Mouse (Mus musculus) limb, embryonic 11.5 days (tissue): ENCODE data around the gene Olfr767. TPM values are rescaled to one million over a fixed set of nuclear protein-coding genes. Genes with fewer than 3 reads are reported as not detected.
"Not testable (repeated sequence)": the region's sequence is repeated elsewhere in the genome, so short reads cannot be mapped to it uniquely, and the experiment has no call there.

ENCODE experiments used
- ATAC-seq: fragments of 200-750 bp; cut with Nextera tagmentation; 2 replicates; pipeline ENCODE4 v1.8.0; 2017; ENCODE audit warnings: low read depth; ENCODE audit not compliant: insufficient number of reproducible peaks, low FRiP score, low TSS enrichment
- DNase-seq: peaks from one replicate; pipeline ENCODE4 v3.0.0-alpha.2; 2015; ENCODE audit warnings: low spot score
- H3K27ac ChIP-seq: fragments of 300-500 bp; sonication (generic); replicated peaks from 2 replicates; pipeline ENCODE4 v1.5.1; 2014; ENCODE audit warnings: low read depth, mild to moderate bottlenecking, low read length
- H3K27me3 ChIP-seq: fragments of 300-500 bp; sonication (generic); 2 replicates; pipeline ENCODE4 v1.6.1; 2014; ENCODE audit warnings: mild to moderate bottlenecking, low read length, mixed read lengths; ENCODE audit not compliant: control insufficient read depth, insufficient read depth
- H3K36me3 ChIP-seq: fragments of 300-500 bp; sonication (generic); 2 replicates; pipeline ENCODE4 v1.6.1; 2014; ENCODE audit warnings: mild to moderate bottlenecking, low read length, moderate library complexity, mixed read lengths; ENCODE audit not compliant: control insufficient read depth, insufficient read depth
- H3K4me1 ChIP-seq: fragments of 300-500 bp; sonication (generic); 2 replicates; pipeline ENCODE4 v1.6.1; 2014; ENCODE audit warnings: low read length, mixed read lengths; ENCODE audit not compliant: control insufficient read depth, insufficient read depth
- H3K4me2 ChIP-seq: fragments of 300-500 bp; sonication (generic); 2 replicates; pipeline ENCODE4 v1.6.1; 2014; ENCODE audit warnings: low read depth, mild to moderate bottlenecking, moderate library complexity; ENCODE audit not compliant: severe bottlenecking
- H3K4me3 ChIP-seq: fragments of 300-500 bp; sonication (generic); 2 replicates; pipeline ENCODE4 v1.5.1; 2014; ENCODE audit warnings: low read depth, low read length
- H3K9ac ChIP-seq: fragments of 300-500 bp; sonication (generic); 2 replicates; pipeline ENCODE4 v1.6.1; 2014; ENCODE audit warnings: mild to moderate bottlenecking, low read length
- H3K9me3 ChIP-seq: fragments of 300-500 bp; sonication (generic); 2 replicates; pipeline ENCODE4 v1.6.1; 2016; ENCODE audit warnings: low read length; ENCODE audit not compliant: control insufficient read depth
- WGBS: fragments of 180-500 bp; shearing (Covaris S2); extraction: QIAGEN DNeasy Blood & Tissue Kit; methylation state at CpG from one replicate; pipeline ENCODE4 v1.1.7; 2014; 5-methylcytosine and 5-hydroxymethylcytosine counted together
- polyA plus RNA-seq: library from polyadenylated mRNA; unstranded; fragments of >200 nt; fragmentation: Nextera tagmentation; extraction: Ambion mirVana; gene quantifications from 2 replicates; pipeline ENCODE4 v1.2.1, GENCODE M21; 2014

Olfr767 gene
- not detected in 2 replicates for polyA plus RNA-seq

GRCm38 (mm10) chr10:129082810-129083209, at the start of gene Olfr767:
Gene Olfr767, minus strand, starts transcription at chr10:129082910.
- DNase-seq, H3K9me3 ChIP-seq, H3K36me3 ChIP-seq, H3K27me3 ChIP-seq, H3K4me3 ChIP-seq, H3K4me1 ChIP-seq, H3K4me2 ChIP-seq, ATAC-seq, H3K27ac ChIP-seq, H3K9ac ChIP-seq: not testable (repeated sequence)

GRCm38 (mm10) chr10:129117761-129118160, 35.1 kb upstream of the Olfr767 start, which contains the start of gene Olfr769:
Gene Olfr769, minus strand, starts transcription at chr10:129117861.
- Histone ChIP-seq H3K4me1 (no peaks in the 10 kb centered on the region), H3K9ac (no peak within 1 kb of the TSS), H3K27me3 (no peaks in the 10 kb centered on the region), H3K4me3 (no peak within 1 kb of the TSS), H3K27ac (no peak within 1 kb of the TSS), H3K9me3 (no peaks in the 10 kb centered on the region), H3K36me3 (no peaks in the 10 kb centered on the region), H3K4me2 (no peak within 1 kb of the TSS)
- 80% methylated on average over 2 of the region's 2 CpGs for WGBS
- ATAC-seq (no peak), DNase-seq (no peak)

GRCm38 (mm10) chr10:129115146-129115545, 32.4 kb upstream of the Olfr767 start:
- Histone ChIP-seq H3K4me3 (no peak overlapping the region), H3K9ac (no peak overlapping the region), H3K36me3 (no peaks in the 10 kb centered on the region), H3K4me2 (no peak overlapping the region), H3K27ac (no peak overlapping the region), H3K9me3 (no peaks in the 10 kb centered on the region), H3K27me3 (no peaks in the 10 kb centered on the region), H3K4me1 (no peaks in the 10 kb centered on the region)
- ATAC-seq (no peak), DNase-seq (no peak)
- 91% methylated on average over 3 of the region's 3 CpGs for WGBS

- Histone ChIP-seq H3K9me3 (no peaks in the 10 kb centered on the region), H3K27me3 (no peaks in the 10 kb centered on the region), H3K4me2 (no peak overlapping the region), H3K4me1 (no peaks in the 10 kb centered on the region), H3K4me3 (no peak overlapping the region), H3K36me3 (no peaks in the 10 kb centered on the region), H3K27ac (no peak overlapping the region), H3K9ac (no peak overlapping the region)
- no peak for ATAC-seq
- DNase-seq, result no peak
- 54% methylated on average over 3 of the region's 3 CpGs for WGBS
Measured at GRCm38 (mm10) chr10:129101231-129101630, 18.5 kb upstream of the Olfr767 start.

- no peaks in the 10 kb centered on the region for H3K4me1 ChIP-seq
- DNase-seq, result no peak
- 83% methylated on average over 1 of the region's 1 CpGs for WGBS
- H3K4me3 ChIP-seq, result no peak within 1 kb of the TSS
- H3K9me3 ChIP-seq, result no peaks in the 10 kb centered on the region
- ATAC-seq, result no peak
- no peak within 1 kb of the TSS for H3K4me2 ChIP-seq
- H3K27me3 ChIP-seq, result no peaks in the 10 kb centered on the region
- no peak within 1 kb of the TSS for H3K27ac ChIP-seq
- no peak within 1 kb of the TSS for H3K9ac ChIP-seq
- no peaks in the 10 kb centered on the region for H3K36me3 ChIP-seq
Measured at GRCm38 (mm10) chr10:129099275-129099674, 16.6 kb upstream of the Olfr767 start, which contains the start of gene Olfr768. Gene Olfr768, minus strand, starts transcription at chr10:129099375.

GRCm38 (mm10) chr10:129068877-129069276, 13.8 kb downstream of the Olfr767 start, which contains the start of gene Olfr766-ps1:
Gene Olfr766-ps1, minus strand, starts transcription at chr10:129068977.
- Histone ChIP-seq H3K27me3 (no peaks in the 10 kb centered on the region), H3K27ac (no peak within 1 kb of the TSS), H3K4me1 (no peaks in the 10 kb centered on the region), H3K36me3 (no peaks in the 10 kb centered on the region), H3K4me3 (no peak within 1 kb of the TSS), H3K9ac (no peak within 1 kb of the TSS), H3K9me3 (no peaks in the 10 kb centered on the region), H3K4me2 (no peak within 1 kb of the TSS)
- ATAC-seq (no peak), DNase-seq (no peak)
- 87% methylated on average over 2 of the region's 2 CpGs for WGBS

GRCm38 (mm10) chr10:129049898-129050297, 32.8 kb downstream of the Olfr767 start, which contains the start of gene Olfr765:
Gene Olfr765, minus strand, starts transcription at chr10:129049998.
- H3K27ac ChIP-seq, H3K4me2 ChIP-seq, H3K9ac ChIP-seq, H3K4me3 ChIP-seq, H3K4me1 ChIP-seq, H3K9me3 ChIP-seq, ATAC-seq, DNase-seq, H3K36me3 ChIP-seq, H3K27me3 ChIP-seq: not testable (repeated sequence)

- Histone ChIP-seq H3K9me3 (no peaks in the 10 kb centered on the region), H3K9ac (no peak within 1 kb of the TSS), H3K27me3 (no peaks in the 10 kb centered on the region), H3K4me3 (no peak within 1 kb of the TSS), H3K4me1 (no peaks in the 10 kb centered on the region), H3K27ac (no peak within 1 kb of the TSS), H3K4me2 (no peak within 1 kb of the TSS), H3K36me3 (no peaks in the 10 kb centered on the region)
- no peak for ATAC-seq
- no peak for DNase-seq
- 80% methylated on average over 3 of the region's 3 CpGs for WGBS
Measured at GRCm38 (mm10) chr10:129039796-129040195, 42.9 kb downstream of the Olfr767 start, which contains the start of gene Olfr764-ps1. Gene Olfr764-ps1, minus strand, starts transcription at chr10:129039896.

GRCm38 (mm10) chr10:129028343-129028742, 54.4 kb downstream of the Olfr767 start:
- 86% methylated on average over 2 of the region's 2 CpGs for WGBS
- no peaks in the 10 kb centered on the region for H3K9me3 ChIP-seq
- no peak for ATAC-seq
- H3K4me1 ChIP-seq, result no peaks in the 10 kb centered on the region
- no peak for DNase-seq
- H3K9ac ChIP-seq, result no peak overlapping the region
- no peak overlapping the region for H3K4me3 ChIP-seq
- no peak overlapping the region for H3K27ac ChIP-seq
- no peak overlapping the region for H3K4me2 ChIP-seq
- no peaks in the 10 kb centered on the region for H3K27me3 ChIP-seq
- H3K36me3 ChIP-seq, result no peaks in the 10 kb centered on the region
